In genomic region chr8:115159711-115160374, GRCm38 (mm10) we compare ENCODE assay signal across 9 mouse cellular contexts.
DNase-seq lines count a peak whose midpoint lies in the region; ATAC-seq lines count a peak whose summit lies in the region.
"Had no signal": no experiment of that assay in that cellular context is flagged by ENCODE, and none has a peak within 500 bp of the region (broad histone marks: within the 10 kb centered on the region; RNA-seq: fewer than 3 reads in every experiment).

No protein-coding gene starts in this region.

- peak overlapping the region; percentile 49 for H3K4me2 ChIP-seq in limb, embryonic 15.5 days
- H3K4me2 ChIP-seq in midbrain, embryonic 13.5 days (replicated peaks), result peak overlapping the region; percentile 53

- peak; percentile 26 for DNase-seq in ovary, postnatal 36 days (ENCODE audit: low spot score)
- DNase-seq in ovary, postnatal 14 days (ENCODE audit: low spot score), result no peak
- DNase-seq in cerebellum, postnatal 14 days, result peak; percentile 33 to 59
- DNase-seq in gastrocnemius, postnatal 25 days, result peak; percentile 33
- peak; percentile 62 for DNase-seq in thymus, postnatal 0 days (ENCODE audit: low spot score)

- peaks cover 40% of the 10 kb centered on the region for H3K27me3 ChIP-seq in limb, embryonic 15.5 days
- peaks cover 42% of the 10 kb centered on the region for H3K27me3 ChIP-seq in midbrain, embryonic 13.5 days
- H3K27me3 ChIP-seq: Patski had no signal

- 1% methylated on average over 22 of the region's 22 CpGs for WGBS in limb, embryonic 15.5 days
- WGBS in midbrain, embryonic 13.5 days, result 9% methylated on average over 22 of the region's 22 CpGs

- H3K4me1 ChIP-seq in limb, embryonic 15.5 days, result peaks cover 46% of the 10 kb centered on the region
- H3K4me1 ChIP-seq in midbrain, embryonic 13.5 days (replicated peaks), result peaks cover 36% of the 10 kb centered on the region

- peak; percentile 93 for ATAC-seq in inflammation-experienced regulatory T-cells, adult 6 months
- ATAC-seq in limb, embryonic 15.5 days (ENCODE audit: insufficient number of reproducible peaks, low FRiP score, low TSS enrichment, low read depth), result peak; percentile 57; the same call in 1 of the 2 replicates
- no peak for ATAC-seq in midbrain, embryonic 13.5 days
- ATAC-seq: Patski had no signal

- H3K36me3 ChIP-seq in limb, embryonic 15.5 days, result no peaks in the 10 kb centered on the region
- no peaks in the 10 kb centered on the region for H3K36me3 ChIP-seq in midbrain, embryonic 13.5 days

- peak overlapping the region; percentile 73 for H3K27ac ChIP-seq in limb, embryonic 15.5 days
- H3K27ac ChIP-seq in midbrain, embryonic 13.5 days, result no peak overlapping the region

- H3K9ac ChIP-seq in limb, embryonic 15.5 days, result no peak overlapping the region
- H3K9ac ChIP-seq in midbrain, embryonic 13.5 days (replicated peaks), result 0 out of 2 replicates have a peak overlapping the region, but pooled peaks have one; percentile 41

- H3K4me3 ChIP-seq in limb, embryonic 15.5 days, result peak overlapping the region; percentile 25
- peak overlapping the region; percentile 26 for H3K4me3 ChIP-seq in midbrain, embryonic 13.5 days (replicated peaks)

- no peaks in the 10 kb centered on the region for H3K9me3 ChIP-seq in limb, embryonic 15.5 days
- H3K9me3 ChIP-seq in midbrain, embryonic 13.5 days, result no peaks in the 10 kb centered on the region
